Mouse (Mus musculus) neural tube, embryonic 14.5 days (tissue): Measurements from ENCODE around the gene Pih1d1. TPM values are rescaled to one million over a fixed set of nuclear protein-coding genes. Genes with fewer than 3 reads are reported as not detected.

ENCODE experiments used
- ATAC-seq: fragments of 200-750 bp; cut with Nextera tagmentation; 2 replicates; pipeline ENCODE4 v1.8.0; 2017; ENCODE audit warnings: low read depth, mild to moderate bottlenecking, moderate TSS enrichment, moderate library complexity
- H3K27ac ChIP-seq: fragments of 300-500 bp; sonication (generic); 2 replicates; pipeline ENCODE4 v1.5.1; 2014; ENCODE audit warnings: low read depth, mild to moderate bottlenecking, control low read depth, low read length, moderate library complexity, mixed read lengths
- H3K27me3 ChIP-seq: fragments of 300-500 bp; sonication (generic); 2 replicates; pipeline ENCODE4 v1.6.1; 2014; ENCODE audit warnings: low read length; ENCODE audit not compliant: control insufficient read depth, insufficient read depth
- H3K36me3 ChIP-seq: fragments of 300-500 bp; sonication (generic); 2 replicates; pipeline ENCODE4 v1.6.1; 2014; ENCODE audit warnings: low read length, mixed read lengths; ENCODE audit not compliant: control insufficient read depth, insufficient read depth
- H3K4me1 ChIP-seq: fragments of 300-500 bp; sonication (generic); 2 replicates; pipeline ENCODE4 v1.6.1; 2014; ENCODE audit warnings: low read length; ENCODE audit not compliant: control insufficient read depth, insufficient read depth
- H3K4me2 ChIP-seq: fragments of 300-500 bp; sonication (generic); 2 replicates; pipeline ENCODE4 v1.6.1; 2014; ENCODE audit warnings: mild to moderate bottlenecking, low read depth, low read length, control low read depth
- H3K4me3 ChIP-seq: fragments of 300-500 bp; sonication (generic); 2 replicates; pipeline ENCODE4 v1.5.1; 2014; ENCODE audit warnings: low read depth, low read length, control low read depth, mixed read lengths
- H3K9ac ChIP-seq: fragments of 300-500 bp; sonication (generic); replicated peaks from 2 replicates; pipeline ENCODE4 v1.6.1; 2014; ENCODE audit warnings: low read depth, mild to moderate bottlenecking, control low read depth, low read length, mixed read lengths
- H3K9me3 ChIP-seq: fragments of 300-500 bp; sonication (generic); 2 replicates; pipeline ENCODE4 v1.6.1; 2016; ENCODE audit warnings: low read length; ENCODE audit not compliant: control insufficient read depth
- WGBS: fragments of 180-500 bp; shearing (Covaris S2); extraction: QIAGEN DNeasy Blood & Tissue Kit; methylation state at CpG from one replicate; pipeline ENCODE4 v1.1.7; 2014; 5-methylcytosine and 5-hydroxymethylcytosine counted together
- polyA plus RNA-seq: library from polyadenylated mRNA; unstranded; fragments of >200 nt; fragmentation: Nextera tagmentation; extraction: Ambion mirVana; gene quantifications from 2 replicates; pipeline ENCODE4 v1.2.1, GENCODE M21; 2014

The Pih1d1 gene
- polyA plus RNA-seq, 1 experiment from 2014 or later = 91.2 TPM

- Histone ChIP-seq H3K4me3 (no peak overlapping the region), H3K27me3 (peaks cover 2% of the 10 kb centered on the region; the same call in 1 of the 2 replicates), H3K4me2 (no peak overlapping the region), H3K27ac (no peak overlapping the region), H3K9ac (no peak overlapping the region), H3K4me1 (no peaks in the 10 kb centered on the region), H3K36me3 (no peaks in the 10 kb centered on the region; the same call in 1 of the 2 replicates), H3K9me3 (no peaks in the 10 kb centered on the region)
- no peak for ATAC-seq
- WGBS = 90% methylated on average over 3 of the region's 3 CpGs
Measured at GRCm38 (mm10) chr7:45141319-45141718, 12.8 kb upstream of the Pih1d1 start.

GRCm38 (mm10) chr7:45141914-45142313, 12.2 kb upstream of the Pih1d1 start:
- ATAC-seq = no peak
- Histone ChIP-seq H3K4me1 (no peaks in the 10 kb centered on the region), H3K36me3 (no peaks in the 10 kb centered on the region; the same call in 1 of the 2 replicates), H3K9me3 (no peaks in the 10 kb centered on the region), H3K4me2 (no peak overlapping the region), H3K27me3 (peaks cover 2% of the 10 kb centered on the region; the same call in 1 of the 2 replicates), H3K27ac (no peak overlapping the region), H3K9ac (no peak overlapping the region), H3K4me3 (no peak overlapping the region)
- 96% methylated on average over 5 of the region's 5 CpGs for WGBS

GRCm38 (mm10) chr7:45144368-45145174, 9.5 kb upstream of the Pih1d1 start:
- Histone ChIP-seq H3K27ac (no peak overlapping the region), H3K9me3 (no peaks in the 10 kb centered on the region), H3K4me1 (no peaks in the 10 kb centered on the region), H3K4me2 (no peak overlapping the region), H3K4me3 (no peak overlapping the region), H3K27me3 (no peaks in the 10 kb centered on the region), H3K36me3 (no peaks in the 10 kb centered on the region; the same call in 1 of the 2 replicates), H3K9ac (no peak overlapping the region)
- ATAC-seq = no peak
- 85% methylated on average over 13 of the region's 13 CpGs for WGBS

- no peak overlapping the region for H3K9ac ChIP-seq
- ATAC-seq = no peak
- H3K4me3 ChIP-seq = no peak overlapping the region
- H3K4me1 ChIP-seq = no peaks in the 10 kb centered on the region
- H3K27me3 ChIP-seq = no peaks in the 10 kb centered on the region
- no peak overlapping the region for H3K27ac ChIP-seq
- no peaks in the 10 kb centered on the region; the same call in 1 of the 2 replicates for H3K36me3 ChIP-seq
- no peak overlapping the region for H3K4me2 ChIP-seq
- WGBS = 92% methylated on average over 8 of the region's 8 CpGs
- H3K9me3 ChIP-seq = no peaks in the 10 kb centered on the region
Measured at GRCm38 (mm10) chr7:45145460-45145859, 8.6 kb upstream of the Pih1d1 start.

GRCm38 (mm10) chr7:45147267-45147666, 6.8 kb upstream of the Pih1d1 start:
- Histone ChIP-seq H3K27ac (no peak overlapping the region), H3K9ac (no peak overlapping the region), H3K4me1 (no peaks in the 10 kb centered on the region), H3K4me3 (no peak overlapping the region), H3K4me2 (no peak overlapping the region), H3K36me3 (no peaks in the 10 kb centered on the region; the same call in 1 of the 2 replicates), H3K27me3 (no peaks in the 10 kb centered on the region), H3K9me3 (no peaks in the 10 kb centered on the region)
- ATAC-seq = no peak
- 92% methylated on average over 11 of the region's 11 CpGs for WGBS

GRCm38 (mm10) chr7:45147899-45148298, 6.2 kb upstream of the Pih1d1 start:
- Histone ChIP-seq H3K4me1 (no peaks in the 10 kb centered on the region), H3K9ac (no peak overlapping the region), H3K27me3 (no peaks in the 10 kb centered on the region), H3K4me3 (no peak overlapping the region), H3K9me3 (no peaks in the 10 kb centered on the region), H3K4me2 (no peak overlapping the region), H3K27ac (no peak overlapping the region), H3K36me3 (no peaks in the 10 kb centered on the region; the same call in 1 of the 2 replicates)
- WGBS = 86% methylated on average over 11 of the region's 11 CpGs
- no peak for ATAC-seq

- no peak for ATAC-seq
- no peaks in the 10 kb centered on the region; the same call in 1 of the 2 replicates for H3K4me1 ChIP-seq
- no peak overlapping the region for H3K4me2 ChIP-seq
- no peak overlapping the region for H3K4me3 ChIP-seq
- WGBS = 58% methylated on average over 4 of the region's 4 CpGs
- no peaks in the 10 kb centered on the region for H3K9me3 ChIP-seq
- H3K27me3 ChIP-seq = no peaks in the 10 kb centered on the region
- no peak overlapping the region for H3K9ac ChIP-seq
- H3K36me3 ChIP-seq = no peaks in the 10 kb centered on the region; the same call in 1 of the 2 replicates
- no peak overlapping the region for H3K27ac ChIP-seq
Measured at GRCm38 (mm10) chr7:45148534-45149098, 5.5 kb upstream of the Pih1d1 start.

- WGBS = 31% methylated on average over 6 of the region's 6 CpGs
- no peak overlapping the region for H3K27ac ChIP-seq
- H3K9me3 ChIP-seq = no peaks in the 10 kb centered on the region
- no peak overlapping the region for H3K4me2 ChIP-seq
- no peaks in the 10 kb centered on the region for H3K27me3 ChIP-seq
- H3K36me3 ChIP-seq = no peaks in the 10 kb centered on the region
- H3K4me1 ChIP-seq = no peaks in the 10 kb centered on the region; the same call in 1 of the 2 replicates
- H3K4me3 ChIP-seq = no peak overlapping the region
- ATAC-seq = no peak
- no peak overlapping the region for H3K9ac ChIP-seq
Measured at GRCm38 (mm10) chr7:45149545-45149944, 4.6 kb upstream of the Pih1d1 start.

- ATAC-seq = no peak
- H3K27ac ChIP-seq = no peak overlapping the region
- no peak overlapping the region for H3K9ac ChIP-seq
- no peaks in the 10 kb centered on the region for H3K9me3 ChIP-seq
- 76% methylated on average over 4 of the region's 4 CpGs for WGBS
- H3K4me3 ChIP-seq = no peak overlapping the region
- no peaks in the 10 kb centered on the region for H3K27me3 ChIP-seq
- no peak overlapping the region for H3K4me2 ChIP-seq
- H3K4me1 ChIP-seq = peaks cover 5% of the 10 kb centered on the region
- no peaks in the 10 kb centered on the region for H3K36me3 ChIP-seq
Measured at GRCm38 (mm10) chr7:45150321-45150720, 3.8 kb upstream of the Pih1d1 start.
